Comparison of ENCODE assay signal across 7 mouse cellular contexts in the genomic region with DNA sequence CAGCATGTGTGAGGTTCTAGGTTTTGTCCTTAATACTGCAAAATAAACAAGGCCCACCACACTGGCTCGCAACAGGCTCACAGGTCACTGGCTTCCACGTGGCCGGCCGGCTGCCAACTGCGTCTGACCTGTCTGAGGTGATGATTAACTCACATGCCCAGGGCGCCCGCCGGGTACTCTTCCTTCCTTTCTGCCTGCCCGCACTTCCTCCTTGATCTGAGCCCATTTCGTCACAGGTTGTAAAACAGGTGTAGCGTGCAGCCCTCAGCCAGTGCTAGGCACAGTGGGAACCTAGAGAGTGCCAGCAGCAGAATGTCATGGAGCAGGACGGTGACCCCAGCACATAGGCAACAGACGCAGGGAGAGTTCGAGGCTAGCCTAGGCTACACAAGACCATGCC. TPM values are rescaled to one million over a fixed set of nuclear protein-coding genes. Genes with fewer than 3 reads are reported as not detected.
DNase-seq lines count a peak whose midpoint lies in the region; ATAC-seq lines count a peak whose summit lies in the region.

No protein-coding gene starts in this region.

- peak; percentile 80 to 87 for ATAC-seq in hematopoietic stem cell, adult 5-6 weeks (replicated peaks in 1 of 2; ENCODE audit: insufficient read depth in 1 of 2, low FRiP score in 2 of 2, low TSS enrichment in 1 of 2, low read depth in 1 of 2, poor library complexity in 2 of 2, severe bottlenecking in 2 of 2)
- no peak for ATAC-seq in megakaryocyte-erythroid progenitor cell, adult 5-6 weeks (replicated peaks; ENCODE audit: low FRiP score, low TSS enrichment, poor library complexity, severe bottlenecking)

- DNase-seq in cerebellum, adult 9-10 months, result peak; percentile 66
- peak; percentile 89 for DNase-seq in kidney, postnatal 14 days
- DNase-seq in lung, postnatal 36 days, result peak; percentile 69
- DNase-seq in thymus, postnatal 4 days, result no peak
- no peak for DNase-seq in MN1 (ENCODE audit: low spot score)

RNA-seq across cellular contexts. Expression of a gene that starts 20.9 kb away (rescaled TPM):
- total RNA-seq in hematopoietic stem cell, adult 5-6 weeks (2017), result 1.1 and 1.2 TPM in 2 replicates
- 0.37 TPM in 1 of 2 replicates, not detected in the other for total RNA-seq in megakaryocyte-erythroid progenitor cell, adult 5-6 weeks (2014; fragmentation: Nextera tagmentation)
- 0.23 TPM in 1 of 2 replicates, not detected in the other for total RNA-seq in megakaryocyte-erythroid progenitor cell, adult 5-6 weeks (2017)

RNA-seq across cellular contexts. Expression of a gene that starts 46.4 kb away (rescaled TPM):
- not detected in 2 replicates for total RNA-seq in hematopoietic stem cell, adult 5-6 weeks (2017)
- not detected in 2 replicates for total RNA-seq in megakaryocyte-erythroid progenitor cell, adult 5-6 weeks (2014; fragmentation: Nextera tagmentation)
- not detected in 2 replicates for total RNA-seq in megakaryocyte-erythroid progenitor cell, adult 5-6 weeks (2017)

Comparison
In these comparisons a context has a peak if more than half of its experiments do, and no peak if none do; other contexts are left out.
1. DNase-seq: peak in cerebellum, adult 9-10 months (single experiment), kidney, postnatal 14 days (single experiment) and lung, postnatal 36 days (single experiment); none in thymus, postnatal 4 days (single experiment) and MN1 (single experiment).